Mouse (Mus musculus): ENCODE measurements around the gene Bub3. TPM values are rescaled to one million over a fixed set of nuclear protein-coding genes. Genes with fewer than 3 reads are reported as not detected.

The Bub3 gene
- polyA plus RNA-seq, 1 experiment from 2014 or later, result 235 TPM

DNA sequence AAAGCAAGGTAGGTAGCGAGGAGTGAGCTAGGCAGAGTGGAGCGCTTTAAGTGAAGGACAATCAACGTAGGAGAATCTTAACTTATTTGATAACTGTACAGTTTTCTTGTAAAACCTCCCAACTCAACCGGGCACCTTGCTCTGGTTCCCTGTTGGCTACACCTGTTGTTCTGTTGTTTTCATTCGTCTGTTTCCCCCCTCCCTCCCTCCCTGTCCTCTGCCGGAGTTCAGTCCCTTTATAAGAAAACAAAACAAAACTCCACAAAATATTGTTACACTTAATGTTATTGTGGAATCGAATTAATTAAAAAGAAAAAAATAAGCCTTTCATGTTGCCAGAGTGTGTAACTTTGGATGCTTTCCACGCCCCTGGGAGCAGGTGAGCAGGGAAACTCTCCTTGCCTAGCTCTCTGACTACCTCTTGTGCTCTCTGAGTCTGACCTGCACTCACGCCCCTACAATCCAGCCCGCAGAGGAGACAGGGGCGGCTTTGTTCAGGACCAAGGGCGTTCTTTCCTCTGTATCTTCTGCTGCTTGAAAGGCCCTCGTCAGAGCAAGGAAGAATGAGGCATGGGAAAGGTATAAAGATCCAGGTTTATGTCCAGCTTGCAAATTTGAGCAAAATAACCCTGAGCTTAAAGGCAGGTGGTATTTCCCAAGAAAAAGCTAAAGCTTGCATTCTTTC is 14.2 kb upstream of the Bub3 start:
- Histone ChIP-seq H3K4me1 (replicated peaks; ENCODE audit: control insufficient read depth, insufficient read depth, low read length) (peaks cover 5% of the 10 kb centered on the region; the same call in 1 of the 2 replicates), H3K27ac (ENCODE audit: low read depth) (no peak overlapping the region), H3K9ac (ENCODE audit: low read length) (no peak overlapping the region), H3K27me3 (replicated peaks; ENCODE audit: control insufficient read depth, insufficient read depth, low read length) (peaks cover 98% of the 10 kb centered on the region), H3K4me2 (ENCODE audit: low read length) (no peak overlapping the region), H3K9me3 (ENCODE audit: control insufficient read depth, low read length) (no peaks in the 10 kb centered on the region), H3K36me3 (ENCODE audit: control insufficient read depth, insufficient read depth, low read length) (no peaks in the 10 kb centered on the region), H3K4me3 (ENCODE audit: low read depth, low read length) (no peak overlapping the region)
- 2% methylated on average over 13 of the region's 13 CpGs for WGBS
- peak; percentile 59 for DNase-seq (ENCODE audit: low spot score)
- ATAC-seq (replicated peaks; ENCODE audit: low FRiP score, low TSS enrichment, low read depth), result no peak

GRCm38 (mm10) chr7:131546423-131546822 is 13.6 kb upstream of the Bub3 start:
- H3K36me3 ChIP-seq (ENCODE audit: control insufficient read depth, insufficient read depth, low read length), result no peaks in the 10 kb centered on the region

GRCm38 (mm10) chr7:131547481-131547880 is 12.5 kb upstream of the Bub3 start:
- no peak overlapping the region for H3K27ac ChIP-seq (ENCODE audit: low read depth)

More at GRCm38 (mm10) chr7:131546423-131546822, 13.6 kb upstream of the Bub3 start:
- Histone ChIP-seq H3K4me3 (ENCODE audit: low read depth, low read length) (no peak overlapping the region), H3K9ac (ENCODE audit: low read length) (no peak overlapping the region), H3K4me1 (replicated peaks; ENCODE audit: control insufficient read depth, insufficient read depth, low read length) (peaks cover 5% of the 10 kb centered on the region; the same call in 1 of the 2 replicates), H3K27me3 (replicated peaks; ENCODE audit: control insufficient read depth, insufficient read depth, low read length) (peaks cover 98% of the 10 kb centered on the region), H3K4me2 (ENCODE audit: low read length) (no peak overlapping the region), H3K27ac (ENCODE audit: low read depth) (no peak overlapping the region), H3K9me3 (ENCODE audit: control insufficient read depth, low read length) (no peaks in the 10 kb centered on the region)
- ATAC-seq (replicated peaks; ENCODE audit: low FRiP score, low TSS enrichment, low read depth) (no peak), DNase-seq (ENCODE audit: low spot score) (peak; percentile 60)
- 2% methylated on average over 2 of the region's 2 CpGs for WGBS

GRCm38 (mm10) chr7:131548473-131548872 is 11.5 kb upstream of the Bub3 start, which contains the start of gene Hmx2:
Gene Hmx2 (plus strand): TSS chr7:131548773.
- no peak within 1 kb of the TSS for H3K9ac ChIP-seq (ENCODE audit: low read length)
- no peaks in the 10 kb centered on the region for H3K36me3 ChIP-seq (ENCODE audit: control insufficient read depth, insufficient read depth, low read length)
- peaks cover 98% of the 10 kb centered on the region for H3K27me3 ChIP-seq (replicated peaks; ENCODE audit: control insufficient read depth, insufficient read depth, low read length)
- no peak within 1 kb of the TSS for H3K4me3 ChIP-seq (ENCODE audit: low read depth, low read length)
- no peak within 1 kb of the TSS for H3K4me2 ChIP-seq (ENCODE audit: low read length)
- no peaks in the 10 kb centered on the region for H3K9me3 ChIP-seq (ENCODE audit: control insufficient read depth, low read length)
- no peak for ATAC-seq (replicated peaks; ENCODE audit: low FRiP score, low TSS enrichment, low read depth)
- no peak within 1 kb of the TSS for H3K27ac ChIP-seq (ENCODE audit: low read depth)
- WGBS, result 1% methylated on average over 3 of the region's 3 CpGs
- no peak for DNase-seq (ENCODE audit: low spot score)
- peaks cover under 1% of the 10 kb centered on the region; the same call in 1 of the 2 replicates for H3K4me1 ChIP-seq (replicated peaks; ENCODE audit: control insufficient read depth, insufficient read depth, low read length)

More at GRCm38 (mm10) chr7:131547481-131547880, 12.5 kb upstream of the Bub3 start:
- H3K9me3 ChIP-seq (ENCODE audit: control insufficient read depth, low read length), result no peaks in the 10 kb centered on the region
- 5% methylated on average over 5 of the region's 5 CpGs for WGBS
- no peak overlapping the region for H3K4me2 ChIP-seq (ENCODE audit: low read length)
- H3K4me3 ChIP-seq (ENCODE audit: low read depth, low read length), result no peak overlapping the region
- no peaks in the 10 kb centered on the region for H3K36me3 ChIP-seq (ENCODE audit: control insufficient read depth, insufficient read depth, low read length)
- DNase-seq (ENCODE audit: low spot score) (no peak), ATAC-seq (replicated peaks; ENCODE audit: low FRiP score, low TSS enrichment, low read depth) (no peak)
- H3K4me1 ChIP-seq (replicated peaks; ENCODE audit: control insufficient read depth, insufficient read depth, low read length), result peaks cover 5% of the 10 kb centered on the region; the same call in 1 of the 2 replicates
- H3K27me3 ChIP-seq (replicated peaks; ENCODE audit: control insufficient read depth, insufficient read depth, low read length), result peaks cover 98% of the 10 kb centered on the region
- H3K9ac ChIP-seq (ENCODE audit: low read length), result no peak overlapping the region

- no peak for ATAC-seq (replicated peaks; ENCODE audit: low FRiP score, low TSS enrichment, low read depth)
- 1% methylated on average over 4 of the region's 4 CpGs for WGBS
These were observed 8.6 kb upstream of the Bub3 start for GRCm38 (mm10) chr7:131551471-131551870.

DNA sequence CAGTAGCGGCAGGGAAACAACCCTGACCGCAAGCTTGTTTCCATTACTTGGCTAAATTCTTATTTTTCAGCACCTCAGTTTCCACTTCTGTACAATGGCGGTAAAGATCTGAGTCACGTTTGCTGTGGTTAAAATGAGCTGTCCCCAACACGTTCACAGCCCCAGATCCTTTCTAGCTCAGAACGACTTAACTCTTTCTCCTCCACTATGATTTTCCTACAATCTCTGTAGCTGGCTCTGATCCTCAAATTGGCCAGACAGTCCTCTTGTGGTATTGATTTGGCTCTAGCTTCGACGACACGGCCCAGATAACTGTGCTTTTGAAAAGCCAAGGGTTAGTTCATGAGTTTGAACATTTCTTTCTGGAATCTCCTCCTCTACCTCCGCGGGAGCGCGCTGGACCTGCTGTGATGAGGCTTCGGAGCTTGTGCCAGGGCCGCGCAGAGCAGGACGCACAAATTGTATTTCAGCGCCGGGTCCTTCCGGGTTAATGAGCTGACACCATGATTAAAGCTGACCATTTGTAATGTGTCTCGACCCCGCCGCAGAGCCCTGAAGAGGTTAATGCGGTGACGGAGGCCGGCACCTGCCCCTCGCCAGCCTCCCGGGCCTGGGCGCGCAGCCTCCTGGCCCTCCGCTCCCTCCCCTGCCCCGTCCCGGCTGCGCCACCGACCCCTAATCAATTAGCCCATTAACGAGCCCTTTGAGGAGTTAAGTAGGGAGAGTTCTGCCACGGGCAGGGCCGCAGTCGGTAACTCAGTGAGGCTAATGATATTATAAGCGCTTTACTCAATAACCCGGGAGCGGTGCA is 7.9 kb upstream of the Bub3 start:
- under 1% methylated on average over 42 of the region's 42 CpGs for WGBS
- Histone ChIP-seq H3K27me3 (replicated peaks; ENCODE audit: control insufficient read depth, insufficient read depth, low read length) (peaks cover 98% of the 10 kb centered on the region), H3K4me2 (ENCODE audit: low read length) (no peak overlapping the region), H3K4me1 (replicated peaks; ENCODE audit: control insufficient read depth, insufficient read depth, low read length) (peaks cover 6% of the 10 kb centered on the region; the same call in 1 of the 2 replicates), H3K4me3 (ENCODE audit: low read depth, low read length) (no peak overlapping the region), H3K36me3 (ENCODE audit: control insufficient read depth, insufficient read depth, low read length) (no peaks in the 10 kb centered on the region), H3K27ac (ENCODE audit: low read depth) (no peak overlapping the region), H3K9me3 (ENCODE audit: control insufficient read depth, low read length) (no peaks in the 10 kb centered on the region), H3K9ac (ENCODE audit: low read length) (no peak overlapping the region)
- ATAC-seq (replicated peaks; ENCODE audit: low FRiP score, low TSS enrichment, low read depth) (no peak), DNase-seq (ENCODE audit: low spot score) (peak; percentile 61)

More at GRCm38 (mm10) chr7:131551471-131551870, 8.6 kb upstream of the Bub3 start:
- peak; percentile 61 for DNase-seq (ENCODE audit: low spot score)
- H3K9me3 ChIP-seq (ENCODE audit: control insufficient read depth, low read length), result no peaks in the 10 kb centered on the region
- no peak overlapping the region for H3K4me3 ChIP-seq (ENCODE audit: low read depth, low read length)
- peaks cover 6% of the 10 kb centered on the region; the same call in 1 of the 2 replicates for H3K4me1 ChIP-seq (replicated peaks; ENCODE audit: control insufficient read depth, insufficient read depth, low read length)
- H3K36me3 ChIP-seq (ENCODE audit: control insufficient read depth, insufficient read depth, low read length), result no peaks in the 10 kb centered on the region
- no peak overlapping the region for H3K9ac ChIP-seq (ENCODE audit: low read length)
- H3K4me2 ChIP-seq (ENCODE audit: low read length), result no peak overlapping the region
- H3K27me3 ChIP-seq (replicated peaks; ENCODE audit: control insufficient read depth, insufficient read depth, low read length), result peaks cover 98% of the 10 kb centered on the region
- no peak overlapping the region for H3K27ac ChIP-seq (ENCODE audit: low read depth)

DNA sequence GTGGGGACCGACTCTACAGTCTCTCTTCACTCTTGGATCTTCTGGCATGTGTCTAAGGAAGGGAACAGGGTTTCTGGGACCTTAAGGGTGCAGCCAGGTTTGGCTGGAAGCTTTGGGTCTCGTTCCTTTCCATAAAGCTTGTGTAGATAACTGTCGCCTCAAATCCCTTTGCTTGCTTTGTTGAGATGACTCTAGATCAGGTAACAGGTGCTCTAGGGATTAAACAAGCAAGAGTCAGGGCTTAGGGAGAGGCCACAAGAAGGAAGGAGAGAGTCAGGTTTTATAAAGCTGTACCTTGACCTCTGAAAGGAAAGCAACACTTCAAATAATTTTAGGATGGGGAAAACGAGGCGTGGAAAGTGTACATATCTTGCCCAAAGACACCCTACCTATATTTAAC is 7.2 kb upstream of the Bub3 start:
- Histone ChIP-seq H3K4me1 (replicated peaks; ENCODE audit: control insufficient read depth, insufficient read depth, low read length) (peaks cover 6% of the 10 kb centered on the region; the same call in 1 of the 2 replicates), H3K4me2 (ENCODE audit: low read length) (no peak overlapping the region), H3K27me3 (replicated peaks; ENCODE audit: control insufficient read depth, insufficient read depth, low read length) (peaks cover 98% of the 10 kb centered on the region), H3K36me3 (ENCODE audit: control insufficient read depth, insufficient read depth, low read length) (no peaks in the 10 kb centered on the region), H3K27ac (ENCODE audit: low read depth) (no peak overlapping the region), H3K4me3 (ENCODE audit: low read depth, low read length) (no peak overlapping the region), H3K9ac (ENCODE audit: low read length) (no peak overlapping the region), H3K9me3 (ENCODE audit: control insufficient read depth, low read length) (no peaks in the 10 kb centered on the region)
- WGBS, result 3% methylated on average over 5 of the region's 5 CpGs
- DNase-seq (ENCODE audit: low spot score) (no peak), ATAC-seq (replicated peaks; ENCODE audit: low FRiP score, low TSS enrichment, low read depth) (no peak)

DNA sequence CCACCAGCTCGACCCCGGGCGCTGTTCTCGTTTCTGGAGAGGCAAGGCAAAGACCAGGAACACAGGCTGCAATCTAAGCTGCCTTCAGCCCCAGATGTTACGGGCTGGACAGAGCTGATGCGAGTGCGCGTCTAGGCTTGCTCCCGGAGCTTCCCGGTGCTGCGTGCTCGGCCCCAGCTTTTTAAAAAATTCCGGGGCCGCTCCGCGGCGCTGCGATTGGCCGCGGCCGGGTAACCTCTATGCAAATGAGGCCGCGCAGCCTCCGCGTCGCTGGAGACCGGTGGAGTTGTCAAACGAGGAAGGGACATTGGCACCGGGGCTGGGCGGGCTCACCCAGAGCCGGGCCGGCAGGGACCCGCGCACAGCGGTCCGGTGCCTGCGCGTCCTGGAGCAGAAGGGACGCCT is 6.2 kb upstream of the Bub3 start:
- peak; percentile 77 for DNase-seq (ENCODE audit: low spot score)
- under 1% methylated on average over 39 of the region's 39 CpGs for WGBS
- Histone ChIP-seq H3K27ac (ENCODE audit: low read depth) (no peak overlapping the region), H3K9me3 (ENCODE audit: control insufficient read depth, low read length) (no peaks in the 10 kb centered on the region), H3K9ac (ENCODE audit: low read length) (no peak overlapping the region), H3K36me3 (ENCODE audit: control insufficient read depth, insufficient read depth, low read length) (no peaks in the 10 kb centered on the region), H3K4me1 (replicated peaks; ENCODE audit: control insufficient read depth, insufficient read depth, low read length) (peaks cover 6% of the 10 kb centered on the region; the same call in 1 of the 2 replicates), H3K27me3 (replicated peaks; ENCODE audit: control insufficient read depth, insufficient read depth, low read length) (peaks cover 98% of the 10 kb centered on the region), H3K4me2 (ENCODE audit: low read length) (peak overlapping the region; percentile 42), H3K4me3 (ENCODE audit: low read depth, low read length) (peak overlapping the region; percentile 25)
- ATAC-seq (replicated peaks; ENCODE audit: low FRiP score, low TSS enrichment, low read depth), result peak; percentile 41
